Mouse (Mus musculus) testis, postnatal 10 days (tissue): ENCODE measurements around the gene Palm.

ENCODE experiments used
- DNase-seq: peaks from one replicate; pipeline ENCODE4 v3.0.0; 2021; ENCODE audit warnings: low spot score

The Palm gene

DNA sequence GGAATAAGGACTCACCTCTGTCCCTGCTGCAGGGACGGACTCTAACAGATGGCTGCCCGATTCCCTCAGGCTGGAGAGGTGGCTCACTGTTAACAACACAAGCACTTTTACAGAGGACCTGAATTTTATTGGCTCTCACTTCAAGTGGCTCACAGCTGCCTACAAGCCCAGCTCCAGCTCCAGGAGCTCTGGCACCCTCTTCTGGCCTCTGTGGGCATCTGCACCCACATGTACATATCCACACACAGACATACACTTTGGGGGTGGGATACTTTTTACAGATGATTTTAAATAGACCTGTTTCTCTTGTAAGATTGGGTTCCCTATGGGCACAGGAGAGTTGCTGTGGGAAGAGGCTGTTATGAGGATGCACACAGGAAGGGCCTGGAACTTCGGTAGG, 21.1 kb upstream of the Palm start:
- no peak for DNase-seq

DNA sequence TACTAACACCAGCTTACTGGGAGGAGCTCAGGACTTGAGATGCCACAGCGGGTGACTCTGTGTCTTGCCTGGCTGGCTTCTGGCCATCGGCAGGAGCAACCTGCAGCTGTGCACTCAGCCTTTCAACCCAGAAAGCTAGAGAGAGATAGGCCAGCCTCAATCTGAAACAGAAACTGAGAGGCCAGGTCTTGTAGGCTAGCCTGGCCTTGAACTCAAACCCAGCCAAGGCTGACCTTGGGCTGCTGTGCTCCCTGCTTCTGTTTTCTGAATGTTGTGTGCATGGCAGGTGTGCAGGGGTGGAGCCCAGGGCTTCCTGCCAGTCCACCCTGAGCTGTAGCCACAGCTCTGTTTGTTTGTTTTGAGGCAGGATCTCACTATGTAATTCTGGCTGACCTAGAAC, 20.2 kb upstream of the Palm start:
- no peak for DNase-seq

DNA sequence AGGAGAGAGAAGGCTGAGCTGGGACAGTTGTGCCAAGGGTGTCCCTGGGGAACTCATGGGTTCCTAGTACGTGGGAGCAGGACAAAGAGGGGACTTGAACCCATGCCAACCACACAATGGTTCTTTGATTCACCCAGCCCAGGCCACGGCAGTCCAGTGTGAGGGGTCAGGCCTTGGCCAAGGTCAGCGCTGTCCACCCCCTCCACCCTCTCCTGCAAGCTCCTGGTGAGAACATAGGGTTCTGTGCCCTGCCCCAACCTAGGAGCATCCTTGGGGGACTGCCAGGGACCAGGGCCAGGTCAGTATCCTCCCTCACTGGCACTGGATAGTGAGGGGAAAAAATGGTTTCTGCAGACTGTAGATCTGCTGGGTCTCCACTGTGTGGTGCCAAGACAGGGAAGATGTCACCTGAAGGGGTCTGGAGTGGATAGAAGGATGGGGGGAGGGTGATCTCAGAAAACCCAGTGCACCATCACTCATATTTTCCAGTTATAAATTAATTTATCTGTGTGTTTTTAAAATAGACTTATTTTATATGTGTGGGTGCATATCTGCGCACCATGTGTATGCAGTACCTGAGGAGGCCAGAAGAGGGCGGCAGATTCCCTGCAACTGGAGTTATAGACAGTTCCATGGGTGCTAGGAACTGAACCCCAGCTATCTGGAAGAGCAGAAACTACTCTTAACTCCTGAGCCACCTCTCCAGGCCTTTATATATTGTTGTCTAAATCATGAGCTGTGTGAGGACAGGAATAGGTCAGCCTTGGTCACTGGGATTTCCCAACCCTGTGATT, 18.7 kb upstream of the Palm start:
- peak; percentile 86 for DNase-seq

DNA sequence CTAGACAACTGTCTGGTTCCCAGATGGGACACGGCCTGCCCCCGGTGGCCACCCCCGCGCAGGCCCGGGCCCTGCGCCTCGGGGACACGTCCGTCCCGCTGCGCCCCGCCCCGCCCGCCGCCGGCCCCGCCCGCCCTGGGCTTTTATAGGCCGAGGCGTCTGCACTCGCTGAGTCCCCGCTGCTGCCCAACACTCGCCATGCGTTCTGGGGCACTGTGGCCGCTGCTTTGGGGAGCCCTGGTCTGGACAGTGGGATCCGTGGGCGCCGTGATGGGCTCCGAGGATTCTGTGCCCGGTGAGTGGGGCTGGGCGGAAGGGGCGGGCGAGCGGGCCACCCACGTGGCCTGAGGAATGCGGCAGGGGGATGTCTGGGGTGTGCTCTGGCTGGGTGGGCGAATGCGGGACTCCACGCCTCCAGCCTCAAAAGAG, 16.3 kb upstream of the Palm start, which contains the start of gene Fstl3:
Gene Fstl3, plus strand, starts transcription at position 170 of the 429 bp plus-strand sequence.
- peak; percentile 71 for DNase-seq

DNA sequence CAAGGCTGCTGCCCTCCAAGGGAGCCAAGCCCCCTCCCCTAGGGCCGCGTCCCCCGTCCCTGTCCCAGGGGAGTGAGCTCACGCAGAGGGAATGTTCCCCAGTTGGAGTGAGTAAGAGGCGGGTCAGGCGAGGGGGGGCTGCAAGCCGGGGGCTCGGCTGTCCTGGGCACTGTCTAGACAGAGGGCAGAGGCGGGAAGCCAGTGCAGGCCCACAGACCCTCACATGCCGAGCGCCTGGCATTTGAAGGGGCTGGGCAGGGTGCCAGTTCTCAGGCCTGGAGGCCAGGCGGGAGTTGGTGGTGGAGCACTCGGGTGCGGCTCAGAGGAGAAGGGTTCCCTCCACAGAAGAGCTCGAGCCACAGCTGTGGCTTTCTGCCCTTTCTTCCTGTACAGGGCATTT, 15.4 kb upstream of the Palm start:
- DNase-seq, result peak; percentile 83

DNA sequence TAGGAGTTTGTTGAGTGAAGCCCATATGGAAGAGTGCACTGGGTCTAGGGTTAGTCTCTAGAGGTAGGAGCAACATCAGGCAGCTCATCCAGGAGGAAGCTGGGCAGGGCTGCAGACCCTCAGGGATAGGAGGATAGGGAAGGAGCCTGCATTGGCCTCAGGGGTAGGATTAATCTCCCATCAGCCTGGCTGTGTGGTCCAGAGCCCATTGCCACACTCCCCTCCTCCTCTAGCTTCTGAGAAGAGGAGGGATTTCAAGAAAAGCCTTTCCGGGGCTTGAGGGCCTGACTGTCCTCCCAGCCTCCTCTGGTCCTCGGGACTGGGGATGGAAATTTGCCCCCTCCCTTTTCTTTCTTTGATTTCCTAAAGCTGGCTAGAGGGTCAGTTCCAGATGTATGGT, 14.2 kb upstream of the Palm start:
- DNase-seq, result no peak

DNA sequence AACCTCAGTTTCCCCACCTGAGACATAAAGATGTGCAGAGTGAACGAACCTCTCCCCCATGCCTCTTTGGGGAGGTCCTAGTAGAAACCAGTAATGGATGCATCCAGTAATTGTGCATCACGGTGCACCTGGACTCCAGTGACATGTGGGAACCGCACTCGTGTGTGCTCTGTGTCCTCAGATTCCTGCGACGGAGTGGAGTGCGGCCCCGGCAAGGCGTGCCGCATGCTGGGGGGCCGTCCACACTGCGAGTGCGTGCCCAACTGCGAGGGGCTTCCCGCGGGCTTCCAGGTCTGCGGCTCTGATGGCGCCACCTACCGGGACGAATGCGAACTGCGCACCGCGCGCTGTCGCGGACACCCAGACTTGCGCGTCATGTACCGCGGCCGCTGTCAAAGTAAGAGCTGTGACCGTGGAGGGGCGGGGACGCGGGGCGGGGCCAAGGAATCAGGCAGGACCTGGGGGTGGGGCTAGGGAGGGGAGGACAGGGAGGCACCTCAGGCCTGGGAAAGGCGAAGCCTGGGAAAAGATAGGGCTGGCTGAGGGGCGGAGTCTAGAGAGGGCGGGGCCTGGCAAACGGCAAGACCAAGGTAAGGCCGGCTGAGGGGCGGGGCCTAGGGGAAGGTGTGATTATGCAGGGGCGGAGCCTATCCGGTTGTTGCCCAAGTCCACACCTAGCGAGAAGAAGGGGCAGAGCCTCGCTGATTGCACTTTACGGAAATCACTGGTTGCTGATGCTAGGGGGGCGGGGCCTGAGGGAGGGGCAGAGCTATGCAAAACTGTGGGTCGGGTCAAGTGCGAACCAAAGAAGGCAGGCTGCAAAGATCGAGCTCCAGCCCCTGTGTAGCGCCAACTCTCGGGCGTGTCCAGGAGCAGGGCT, 13.3 kb upstream of the Palm start:
- DNase-seq, result peak; percentile 99

DNA sequence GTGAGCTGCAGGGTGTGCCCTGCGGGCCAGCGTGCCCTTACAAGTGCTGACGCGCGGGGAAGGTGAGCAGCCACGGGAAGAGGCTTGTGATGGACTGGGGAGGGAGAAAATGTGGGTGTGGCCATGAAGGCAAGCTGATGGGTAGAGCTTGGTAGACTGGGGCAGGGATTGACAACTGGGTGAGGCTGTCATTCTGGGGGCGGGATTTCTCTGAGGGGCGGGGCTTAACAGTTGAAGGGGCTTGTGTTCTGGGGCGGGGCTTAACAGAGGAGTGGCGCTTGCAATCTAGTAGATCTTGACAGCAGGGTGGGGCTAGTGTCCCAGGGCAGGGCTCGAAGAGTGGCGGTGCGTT, 12.7 kb upstream of the Palm start:
- peak; percentile 80 for DNase-seq

DNA sequence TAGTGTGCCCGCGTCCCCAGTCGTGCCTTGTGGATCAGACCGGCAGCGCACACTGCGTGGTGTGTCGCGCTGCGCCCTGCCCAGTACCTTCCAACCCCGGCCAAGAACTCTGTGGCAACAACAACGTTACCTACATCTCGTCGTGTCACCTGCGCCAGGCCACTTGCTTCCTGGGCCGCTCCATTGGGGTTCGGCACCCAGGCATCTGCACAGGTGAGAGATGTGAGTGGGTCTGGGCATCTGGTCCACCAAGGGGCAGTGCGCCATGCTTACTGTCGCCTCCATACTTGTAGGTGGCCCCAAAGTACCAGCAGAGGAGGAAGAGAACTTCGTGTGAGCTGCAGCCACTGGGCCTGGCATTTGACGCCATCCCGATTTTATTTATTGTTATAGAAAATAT, 12.2 kb upstream of the Palm start:
- no peak for DNase-seq

DNA sequence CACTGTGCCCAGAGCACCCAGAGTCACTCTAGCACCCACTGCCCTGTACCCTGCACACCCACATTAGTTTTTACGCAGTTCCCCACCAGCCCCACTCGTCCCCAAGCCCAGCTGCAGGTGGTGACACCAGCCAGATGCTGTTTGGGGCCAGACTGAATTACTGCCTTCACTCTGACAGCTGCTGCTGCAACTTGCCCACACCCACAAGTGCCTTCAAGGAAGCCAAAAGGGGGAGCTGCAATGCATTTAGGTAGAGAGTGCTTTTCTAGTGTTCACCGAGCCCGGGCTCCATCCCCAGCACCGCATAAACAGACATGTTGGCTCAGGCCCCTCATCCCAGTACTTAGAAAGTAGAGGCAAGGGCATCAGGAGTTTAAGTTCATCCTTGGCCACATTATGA, 11.4 kb upstream of the Palm start:
- no peak for DNase-seq

DNA sequence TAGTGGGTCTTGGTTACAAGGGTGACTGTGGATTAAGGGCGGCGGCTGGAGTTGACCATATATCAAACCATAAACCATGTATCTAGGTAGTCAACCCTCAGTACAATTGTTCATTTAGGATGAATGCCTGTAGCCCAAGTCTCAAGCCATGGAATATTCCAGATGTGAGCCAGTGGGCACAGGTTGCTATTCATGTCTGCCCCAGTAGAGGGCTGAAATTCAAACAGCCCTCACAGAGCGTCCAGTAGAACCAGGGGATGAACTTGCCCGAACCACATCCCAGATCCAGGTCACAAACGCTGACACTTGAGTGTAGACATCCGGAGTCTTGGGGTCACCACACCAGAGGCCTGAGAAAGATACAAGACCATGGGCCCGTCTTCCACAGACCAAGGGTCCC, 10.3 kb upstream of the Palm start:
- DNase-seq, result no peak

DNA sequence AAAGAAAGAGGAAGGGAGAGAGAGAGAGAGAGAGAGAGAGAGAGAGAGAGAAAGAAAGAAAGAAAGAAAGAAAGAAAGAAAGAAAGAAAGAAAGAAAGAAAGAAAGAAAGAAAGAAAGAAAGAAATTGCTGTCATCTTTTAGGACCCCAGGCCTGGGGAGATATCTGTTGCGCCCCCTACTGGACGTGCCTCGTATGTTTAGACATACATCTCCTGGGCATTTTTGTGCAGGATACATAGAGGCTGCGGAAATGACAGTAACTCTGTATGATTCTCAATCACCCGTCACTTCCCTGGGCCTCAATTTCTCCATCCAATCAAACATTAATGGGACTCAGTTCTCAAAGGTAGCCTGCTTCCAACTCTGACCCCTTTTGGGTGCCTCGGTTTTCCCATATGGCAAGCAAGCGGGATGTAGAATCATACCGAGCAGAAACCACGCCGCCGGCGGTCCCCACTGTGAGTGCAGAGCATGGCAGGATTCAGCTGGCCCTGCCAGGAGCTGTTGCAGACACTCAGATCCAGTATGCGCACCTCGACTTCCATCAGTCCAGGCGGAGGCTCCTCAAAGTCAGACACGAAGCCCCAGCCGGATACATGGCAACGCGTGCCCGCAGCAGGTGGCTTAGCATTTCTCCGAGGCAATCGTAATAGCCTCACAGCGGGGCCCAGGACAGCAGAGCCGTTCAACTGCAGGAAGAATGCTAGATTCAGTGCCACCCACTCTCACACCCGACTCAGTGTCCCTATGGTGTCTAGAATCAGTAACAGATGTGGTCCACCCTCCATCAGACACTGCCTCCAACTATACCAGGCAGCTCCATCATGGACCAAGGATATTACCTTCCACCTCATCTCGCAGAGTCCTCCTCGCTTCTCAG, 9.2 kb upstream of the Palm start:
- peak; percentile 75 for DNase-seq

DNA sequence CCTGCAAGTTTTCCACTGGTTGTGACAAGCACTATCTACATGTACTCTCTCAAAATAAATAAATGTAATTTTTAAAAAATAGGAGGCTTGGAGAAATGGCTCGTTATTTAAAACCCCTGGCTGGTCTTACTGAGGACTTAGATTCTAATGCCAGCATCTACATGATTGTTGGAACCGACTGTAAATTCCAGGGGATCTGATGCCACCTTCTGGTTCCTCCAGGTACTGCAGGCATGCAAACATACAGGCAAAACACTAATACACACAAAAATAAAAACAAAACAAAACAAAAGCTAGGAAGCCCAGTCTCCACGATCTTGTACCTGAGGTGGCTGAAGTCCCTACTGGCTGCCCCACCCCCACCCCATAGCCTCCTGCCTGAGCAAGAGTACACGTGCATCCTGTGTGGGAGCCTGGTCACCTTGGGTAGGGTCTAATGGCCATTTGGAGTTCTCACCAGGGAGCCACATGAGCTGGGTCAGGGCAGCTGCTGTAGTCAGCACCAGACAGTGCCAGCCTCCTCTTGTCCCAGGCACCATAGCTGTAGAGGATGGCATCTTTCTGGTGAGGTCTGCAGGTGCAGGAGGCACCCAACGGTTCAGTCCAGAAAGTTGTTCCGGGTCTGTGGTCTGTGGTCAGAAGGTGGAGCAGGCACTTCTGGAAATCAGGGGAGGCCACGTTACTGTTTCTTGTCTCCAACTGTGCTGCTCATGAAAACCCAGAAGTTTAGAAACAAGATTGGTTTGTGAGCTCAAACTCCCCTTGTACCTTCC, 4.8 kb upstream of the Palm start:
- peak; percentile 92 for DNase-seq

DNA sequence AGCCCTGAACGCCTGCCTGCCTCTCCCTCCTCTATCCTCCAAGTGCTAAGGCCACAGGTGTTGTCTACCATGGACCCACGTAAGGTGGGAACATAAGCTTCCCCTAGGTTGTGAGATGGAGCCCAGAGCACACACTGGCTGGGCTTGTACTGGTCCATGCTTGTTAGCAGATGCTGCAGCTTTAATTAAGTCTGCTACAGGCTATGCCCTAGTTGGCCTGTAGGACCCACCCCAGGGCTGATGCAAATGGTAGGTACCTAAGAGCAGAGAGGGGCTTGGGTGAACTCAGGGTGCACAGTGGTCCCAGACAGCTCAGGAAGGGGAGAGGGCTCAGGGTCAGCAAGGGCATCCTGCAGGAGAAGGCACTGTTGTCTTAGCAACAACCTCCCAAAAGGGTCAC, 3.8 kb upstream of the Palm start:
- DNase-seq, result no peak

DNA sequence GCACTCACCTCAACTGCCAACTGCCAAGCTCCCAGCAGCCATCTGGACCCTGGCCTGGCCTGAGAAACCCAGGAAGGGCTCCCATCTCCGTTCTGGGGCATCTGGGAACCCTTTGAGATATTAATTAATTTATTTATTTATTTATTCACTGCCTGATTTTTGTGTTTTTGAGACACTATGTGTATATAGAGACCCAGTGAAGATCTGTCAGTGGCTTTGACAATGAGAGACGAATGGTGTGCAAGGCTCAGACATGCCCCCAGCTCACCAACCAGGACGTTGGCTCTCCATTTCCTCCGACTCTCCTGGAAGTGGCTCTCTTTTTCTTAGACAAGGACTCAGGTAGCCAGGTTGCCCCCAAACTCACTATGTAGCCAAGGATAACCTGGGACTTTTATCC, 2.5 kb upstream of the Palm start, which contains the start of gene Prss57:
Gene Prss57, minus strand, starts transcription at position 101 of the 400 bp plus-strand sequence.
- DNase-seq, result no peak

DNA sequence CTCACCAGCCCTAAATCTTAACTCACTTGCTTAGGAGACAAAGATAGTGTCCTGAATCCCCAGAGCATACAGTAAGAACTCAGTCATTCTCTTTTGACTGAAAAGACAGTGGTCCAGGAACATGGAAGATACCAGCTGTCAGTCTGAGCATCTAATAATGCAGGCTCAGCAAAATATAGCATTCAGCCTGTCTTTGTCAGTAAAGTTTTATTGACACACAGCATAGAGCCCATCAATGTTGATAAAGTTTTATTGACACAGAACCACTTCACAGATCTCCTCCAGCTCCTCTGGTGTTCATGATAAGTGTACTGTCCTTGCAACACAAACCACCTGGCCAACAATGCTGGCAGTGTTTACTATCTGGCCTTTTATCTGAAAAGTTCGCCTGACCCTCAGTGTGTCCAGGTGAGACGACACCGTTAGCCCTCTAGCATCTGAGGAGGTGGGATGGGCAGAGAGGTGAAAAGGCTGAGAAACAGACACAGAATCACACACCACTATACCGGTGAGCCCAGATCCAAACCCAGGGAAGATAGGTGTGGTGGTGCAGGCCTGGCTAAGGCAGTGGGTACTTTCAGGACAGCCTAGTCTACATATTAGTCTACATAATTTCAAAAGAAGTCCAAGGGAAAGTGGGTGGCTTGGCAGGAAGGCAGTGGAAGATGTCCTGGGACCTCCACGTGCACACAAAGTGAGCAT, 882 bp upstream of the Palm start:
- no peak for DNase-seq

DNA sequence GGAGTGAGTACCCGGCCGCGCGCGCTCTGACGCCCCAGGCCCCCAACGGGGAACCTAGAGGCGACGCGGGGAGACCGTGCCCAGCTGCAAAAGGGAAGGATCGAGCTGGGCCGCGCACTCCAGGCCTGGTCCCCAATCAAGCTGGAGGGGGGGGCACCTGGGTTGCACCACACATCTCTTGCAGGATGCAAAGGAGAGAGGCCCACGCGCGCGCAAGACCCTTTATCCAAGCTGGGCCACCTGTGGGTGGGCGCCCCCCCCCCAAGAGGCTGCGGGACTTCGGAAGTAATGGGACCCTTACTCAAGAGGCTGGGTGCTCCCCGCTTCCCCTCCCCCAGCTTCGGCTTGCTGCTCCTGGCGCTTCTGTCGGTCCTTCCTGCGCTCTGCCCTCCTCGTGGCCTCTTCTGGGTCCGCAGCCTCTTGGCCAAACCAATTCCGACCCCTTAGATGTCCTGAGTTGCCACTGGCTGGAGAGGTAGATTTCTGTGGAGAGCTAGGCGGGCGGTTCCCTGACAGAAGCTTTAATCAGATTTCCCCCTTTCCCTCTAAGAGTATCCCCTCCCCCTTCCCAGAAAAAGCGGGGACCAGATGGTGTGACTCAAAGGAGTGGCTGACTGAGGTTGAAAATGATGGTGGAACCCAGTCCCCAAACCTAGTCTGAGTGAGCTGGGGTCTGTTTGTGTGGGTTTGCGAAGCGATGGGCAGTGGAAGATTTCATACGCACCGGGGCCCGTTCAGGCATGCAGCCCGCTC, 542 bp downstream of the Palm start:
- no peak for DNase-seq

DNA sequence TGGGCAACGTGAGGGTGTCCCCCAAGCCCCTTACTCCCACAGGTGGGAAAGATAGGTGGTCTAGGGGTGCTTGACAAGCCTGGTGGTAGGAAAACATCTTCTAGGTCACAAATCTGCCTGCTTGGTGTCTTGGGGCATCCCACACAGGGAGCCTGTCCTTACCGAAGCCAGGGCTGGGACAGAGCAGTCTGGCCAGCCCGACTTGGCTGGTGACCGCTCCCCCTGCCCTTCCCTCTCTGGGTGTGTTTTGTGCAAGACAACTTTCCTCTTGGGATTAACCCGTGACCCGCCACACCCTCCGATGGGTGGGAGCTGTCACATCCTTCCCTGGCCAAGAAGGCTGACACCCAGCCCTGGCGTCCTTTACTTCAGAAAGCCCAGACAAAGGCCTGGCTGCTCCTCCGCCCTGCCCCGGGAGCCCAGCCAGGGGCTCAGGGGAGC, 1.1 kb downstream of the Palm start:
- DNase-seq, result peak; percentile 72

DNA sequence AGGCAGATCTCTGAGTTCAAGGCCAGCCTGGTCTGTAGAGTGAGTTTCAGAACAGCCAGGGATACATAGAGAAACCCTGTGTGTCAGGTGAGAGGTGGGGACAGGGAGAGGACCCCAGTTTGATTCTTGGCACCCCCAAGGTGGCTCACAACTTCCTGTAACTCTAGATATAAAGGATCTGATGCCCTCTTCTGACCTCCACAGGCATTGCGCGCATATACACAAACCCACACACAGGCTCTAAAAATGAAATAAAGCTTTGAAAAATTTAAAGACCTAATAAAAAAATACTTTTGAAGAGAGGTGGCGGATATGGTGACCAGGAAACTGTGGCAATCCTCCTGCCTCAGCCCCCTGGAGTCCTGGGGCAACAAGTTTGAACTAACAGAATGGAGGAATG, 2.5 kb downstream of the Palm start:
- no peak for DNase-seq

DNA sequence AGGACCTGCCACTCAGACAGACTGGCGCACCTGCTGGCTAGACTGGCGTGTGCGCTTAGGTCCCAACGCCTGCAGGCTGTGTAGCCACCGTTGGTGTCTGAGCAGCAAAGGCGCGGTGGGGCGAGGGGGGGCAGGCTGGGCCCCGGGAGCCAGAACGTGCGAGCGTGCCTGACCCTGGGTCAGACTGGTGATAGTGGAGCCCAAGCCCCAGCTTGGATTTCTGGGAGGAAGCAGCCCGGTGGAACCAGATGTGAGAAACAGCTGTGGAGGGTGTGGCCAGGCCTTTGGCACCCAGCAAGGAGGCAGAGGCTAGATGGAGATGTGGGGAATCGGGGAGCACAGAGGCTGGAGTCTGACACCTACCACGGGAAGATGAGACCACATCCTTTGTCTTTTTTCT, 4.0 kb downstream of the Palm start:
- no peak for DNase-seq
